Mouse (Mus musculus) midbrain, embryonic 10.5 days (tissue): Measurements from ENCODE around the gene Tcl1b2. TPM values are rescaled to one million over a fixed set of nuclear protein-coding genes. Genes with fewer than 3 reads are reported as not detected.
"Not testable (repeated sequence)": the region's sequence is repeated elsewhere in the genome, so short reads cannot be mapped to it uniquely, and the experiment has no call there.

Experiments used
- DNase-seq: peaks from one replicate; pipeline ENCODE4 v3.0.0-alpha.2; 2017; ENCODE audit warnings: low spot score
- H3K27ac ChIP-seq: fragments of 300-500 bp; sonication (generic); replicated peaks from 2 replicates; pipeline ENCODE4 v1.5.1; 2016; ENCODE audit warnings: mild to moderate bottlenecking
- H3K27me3 ChIP-seq: fragments of 300-500 bp; sonication (generic); 2 replicates; pipeline ENCODE4 v1.6.1; 2016; ENCODE audit warnings: low read depth, mild to moderate bottlenecking; ENCODE audit not compliant: poor library complexity, severe bottlenecking
- H3K36me3 ChIP-seq: fragments of 300-500 bp; sonication (generic); 2 replicates; pipeline ENCODE4 v1.6.1; 2016; ENCODE audit warnings: mild to moderate bottlenecking, moderate library complexity
- H3K4me1 ChIP-seq: fragments of 300-500 bp; sonication (generic); 2 replicates; pipeline ENCODE4 v1.6.1; 2016
- H3K4me3 ChIP-seq: fragments of 300-500 bp; sonication (generic); 2 replicates; pipeline ENCODE4 v1.5.1; 2016; ENCODE audit warnings: mild to moderate bottlenecking, moderate library complexity
- H3K9me3 ChIP-seq: fragments of 300-500 bp; sonication (generic); replicated peaks from 2 replicates; pipeline ENCODE4 v1.6.1; 2016; ENCODE audit warnings: mild to moderate bottlenecking
- WGBS: fragments of 180-500 bp; shearing (Covaris S2); methylation state at CpG from one replicate; pipeline ENCODE4 v1.1.7; 2016; 5-methylcytosine and 5-hydroxymethylcytosine counted together
- polyA plus RNA-seq: library from polyadenylated mRNA; unstranded; fragments of >200 nt; fragmentation: Nextera tagmentation; extraction: Ambion mirVana; gene quantifications from 2 replicates; pipeline ENCODE4 v1.2.1, GENCODE M21; 2016

The Tcl1b2 gene
- polyA plus RNA-seq, 1 experiment from 2014 or later = not detected

- H3K36me3 ChIP-seq, H3K27ac ChIP-seq, H3K9me3 ChIP-seq, H3K4me3 ChIP-seq, DNase-seq, H3K27me3 ChIP-seq, H3K4me1 ChIP-seq: not testable (repeated sequence)
- WGBS = 76% methylated on average over 4 of the region's 4 CpGs
Measured at GRCm38 (mm10) chr12:105181040-105181644, 35.3 kb downstream of the Tcl1b2 start.

GRCm38 (mm10) chr12:105188980-105189379 lies 43.2 kb downstream of the Tcl1b2 start:
- H3K27ac ChIP-seq, H3K9me3 ChIP-seq, H3K36me3 ChIP-seq, H3K4me3 ChIP-seq, H3K4me1 ChIP-seq, H3K27me3 ChIP-seq, DNase-seq: not testable (repeated sequence)
- WGBS = 44% methylated on average over 2 of the region's 2 CpGs

GRCm38 (mm10) chr12:105190743-105191142 lies 44.9 kb downstream of the Tcl1b2 start, which contains the start of gene Tcl1b3:
Gene Tcl1b3 (plus strand): TSS chr12:105191043.
- WGBS = 95% methylated on average over 6 of the region's 6 CpGs
- H3K36me3 ChIP-seq = not testable (repeated sequence)

GRCm38 (mm10) chr12:105199684-105200497 lies 54.1 kb downstream of the Tcl1b2 start:
- not testable (repeated sequence) for H3K36me3 ChIP-seq, H3K9me3 ChIP-seq, H3K4me3 ChIP-seq, H3K27me3 ChIP-seq
- Histone ChIP-seq H3K4me1 (peaks cover 12% of the 10 kb centered on the region), H3K27ac (peak overlapping the region; percentile 80)
- 23% methylated on average over 7 of the region's 7 CpGs for WGBS
- peak; percentile 55 for DNase-seq

More at GRCm38 (mm10) chr12:105190743-105191142, 44.9 kb downstream of the Tcl1b2 start, which contains the start of gene Tcl1b3:
- DNase-seq, H3K9me3 ChIP-seq, H3K27me3 ChIP-seq, H3K4me1 ChIP-seq, H3K27ac ChIP-seq, H3K4me3 ChIP-seq: not testable (repeated sequence)

- H3K4me3 ChIP-seq, DNase-seq, H3K27me3 ChIP-seq, H3K27ac ChIP-seq, H3K9me3 ChIP-seq, H3K36me3 ChIP-seq: not testable (repeated sequence)
- H3K4me1 ChIP-seq = peaks cover 12% of the 10 kb centered on the region
- WGBS = 64% methylated on average over 1 of the region's 1 CpGs
Measured at GRCm38 (mm10) chr12:105201657-105202056, 55.8 kb downstream of the Tcl1b2 start, which contains the start of gene Tcl1b4. Gene Tcl1b4 (plus strand): TSS chr12:105201957.

Other genes starting within 250 kb of the Tcl1b2 start
- gene Syne3, start 136.2 kb upstream of the Tcl1b2 start, polyA plus RNA-seq = 0.10 and 0.14 TPM in 2 replicates
- 217 and 246 TPM in 2 replicates for gene Glrx5, start 113.3 kb upstream of the Tcl1b2 start, polyA plus RNA-seq
- not detected in 2 replicates for gene Tcl1b1, start 13.7 kb downstream of the Tcl1b2 start, polyA plus RNA-seq
- not detected in 2 replicates for gene Tcl1b5, start 30.3 kb downstream of the Tcl1b2 start, polyA plus RNA-seq
- gene Tcl1b3, start 45.0 kb downstream of the Tcl1b2 start, polyA plus RNA-seq = not detected in 2 replicates
- not detected in 2 replicates for gene Tcl1b4, start 55.9 kb downstream of the Tcl1b2 start, polyA plus RNA-seq
- not detected in 2 replicates for gene Tcl1, start 76.8 kb downstream of the Tcl1b2 start, polyA plus RNA-seq
- 0.16 and 0.42 TPM in 2 replicates for gene Tunar, start 187.9 kb downstream of the Tcl1b2 start, polyA plus RNA-seq